Mouse (Mus musculus) olfactory bulb, adult 2 months (tissue): ENCODE data around the gene Il1rapl2.

Experiments used
- CTCF ChIP-seq: fragments of 200-500 bp; IDR thresholded peaks from 2 replicates; pipeline ENCODE4 v1.5.1; 2012; ENCODE audit warnings: low read depth, mild to moderate bottlenecking, low read length, moderate library complexity; ENCODE audit not compliant: insufficient read depth
- POLR2A ChIP-seq: fragments of 200-500 bp; IDR thresholded peaks from 2 replicates; pipeline ENCODE4 v1.6.1; 2012; ENCODE audit warnings: mild to moderate bottlenecking, low read depth, low read length, moderate library complexity; ENCODE audit not compliant: insufficient read depth

GRCm38 (mm10) chrX:137923490-137923889, 353.1 kb downstream of the Il1rapl2 start:
- TF ChIP-seq CTCF (no peak), POLR2A (no peak)
